Mouse (Mus musculus): ENCODE results near the gene Ceacam16. TPM values are rescaled to one million over a fixed set of nuclear protein-coding genes. Genes with fewer than 3 reads are reported as not detected.

Gene Ceacam16
- total RNA-seq (2021), result not detected

GRCm38 (mm10) chr7:19861199-19861598, at the start of gene Ceacam16:
Gene Ceacam16, minus strand, starts transcription at chr7:19861299.
- intact Hi-C loops (cut with DNase I), result no loop called here
- DNase-seq, result no peak

DNA sequence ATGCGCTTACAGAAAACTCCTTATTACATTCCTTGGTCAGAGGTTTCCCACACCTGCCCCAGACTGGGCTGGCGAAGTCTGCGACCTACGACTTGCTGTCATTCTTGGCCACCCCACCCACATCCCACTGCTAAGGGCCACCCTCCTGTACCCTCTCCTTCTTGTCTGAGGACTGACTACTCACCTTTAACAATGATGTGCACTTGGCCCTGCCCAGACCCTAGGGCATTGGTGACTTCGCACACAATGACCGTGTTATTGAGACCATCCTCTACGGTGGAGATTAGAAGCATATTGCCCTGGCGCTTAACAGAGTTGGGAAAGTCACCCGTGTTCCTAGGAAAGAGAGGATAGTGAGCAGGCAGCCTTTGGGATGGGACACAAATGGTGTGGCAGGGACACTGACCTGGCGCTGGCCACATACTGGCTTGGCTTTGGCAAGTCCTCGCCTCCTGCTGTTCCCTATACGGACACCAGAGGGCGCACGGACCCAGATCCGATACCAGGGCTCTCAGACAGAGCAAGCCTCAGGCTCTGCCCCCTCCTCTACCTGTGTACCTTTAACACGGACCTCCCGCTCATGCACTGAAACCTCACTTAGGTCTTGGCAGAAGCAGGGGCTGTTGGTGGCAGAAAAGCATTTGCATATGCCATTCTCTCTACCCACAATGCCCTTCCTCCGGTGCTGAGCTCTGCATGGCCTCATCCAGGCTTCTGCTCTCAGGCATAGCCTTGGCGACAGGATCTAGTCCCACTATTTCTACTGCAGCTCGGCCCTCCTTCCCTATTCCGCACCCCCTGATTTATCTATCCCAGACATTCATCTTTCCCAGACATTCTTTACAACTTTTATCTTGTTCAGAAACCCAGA, 49.6 kb upstream of the Ceacam16 start:
- intact Hi-C loops (cut with DNase I), result no loop called here
- peak; percentile 79 for DNase-seq

DNA sequence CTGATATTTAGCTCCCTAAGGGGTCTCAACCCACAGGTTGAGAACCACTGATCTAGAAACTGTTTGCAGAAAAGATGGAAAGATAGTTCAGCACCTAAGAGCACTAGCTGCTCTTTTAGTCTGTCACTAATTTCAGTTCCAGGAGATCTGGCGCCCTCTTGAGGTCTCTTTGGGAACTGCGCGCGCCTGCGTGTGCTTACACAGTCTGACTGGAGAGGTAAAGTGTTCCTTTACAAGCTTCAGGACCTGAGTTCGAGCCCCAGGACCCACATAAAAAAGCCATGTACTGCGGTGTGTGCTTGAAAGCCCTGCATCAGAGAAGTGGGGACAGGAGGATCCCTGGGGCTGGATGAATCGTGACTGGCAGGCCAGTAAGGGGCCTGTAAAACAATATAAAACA, 28.8 kb upstream of the Ceacam16 start:
- intact Hi-C loops (cut with DNase I), result no loop called here
- peak; percentile 21 for DNase-seq

GRCm38 (mm10) chr7:19887849-19888248, 26.8 kb upstream of the Ceacam16 start, which contains the start of gene Ceacam19:
Gene Ceacam19, minus strand, starts transcription at chr7:19887965.
- DNase-seq, result no peak
- intact Hi-C loops (cut with DNase I), result no loop called here

- intact Hi-C loops (cut with DNase I), result no loop called here
Observed at GRCm38 (mm10) chr7:19880754-19881153, 19.7 kb upstream of the Ceacam16 start.

GRCm38 (mm10) chr7:19876781-19877425, 15.8 kb upstream of the Ceacam16 start:
- intact Hi-C loops (cut with DNase I), result no loop called here
- no peak for DNase-seq

More at GRCm38 (mm10) chr7:19880754-19881153, 19.7 kb upstream of the Ceacam16 start:
- DNase-seq, result no peak

GRCm38 (mm10) chr7:19875948-19876682, 15.0 kb upstream of the Ceacam16 start:
- intact Hi-C loops (cut with DNase I), result no loop called here

DNA sequence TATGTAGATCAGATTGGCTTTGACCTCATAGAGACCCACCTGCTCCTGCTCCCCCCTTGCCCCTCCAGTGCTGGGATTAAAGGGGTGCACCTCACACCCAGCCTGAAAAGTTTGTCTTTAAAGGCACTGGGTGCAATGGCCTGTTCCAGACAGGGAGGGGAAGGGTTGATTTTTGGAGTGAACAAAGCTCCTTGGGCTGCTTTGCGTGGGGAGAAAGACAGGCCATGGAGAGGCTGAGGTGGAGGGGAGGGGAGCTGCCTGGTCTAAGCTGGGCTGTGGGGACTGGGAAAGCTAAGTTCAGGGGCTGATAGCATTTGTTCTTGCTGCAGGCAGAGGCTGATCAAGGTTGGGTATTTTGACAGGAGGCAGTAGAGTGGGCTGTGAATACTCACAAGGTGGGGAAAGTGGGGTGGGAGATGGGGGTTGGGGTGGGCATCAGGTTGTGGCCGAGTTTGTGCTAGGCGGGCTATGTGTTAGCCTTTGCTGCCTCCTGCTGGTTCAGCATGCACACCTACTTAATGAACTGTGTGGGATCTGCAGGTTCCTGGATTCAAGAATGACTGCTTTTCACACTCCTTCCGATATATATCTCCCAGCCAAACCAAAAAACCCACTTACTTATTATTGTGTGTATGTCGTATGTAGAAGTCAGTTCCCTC, 11.0 kb upstream of the Ceacam16 start:
- no peak for DNase-seq
- intact Hi-C loops (cut with DNase I), result no loop called here

More at GRCm38 (mm10) chr7:19875948-19876682, 15.0 kb upstream of the Ceacam16 start:
- DNase-seq, result peak; percentile 20

- intact Hi-C loops (cut with DNase I), result no loop called here
Observed at GRCm38 (mm10) chr7:19871137-19871621, 10.1 kb upstream of the Ceacam16 start.

DNA sequence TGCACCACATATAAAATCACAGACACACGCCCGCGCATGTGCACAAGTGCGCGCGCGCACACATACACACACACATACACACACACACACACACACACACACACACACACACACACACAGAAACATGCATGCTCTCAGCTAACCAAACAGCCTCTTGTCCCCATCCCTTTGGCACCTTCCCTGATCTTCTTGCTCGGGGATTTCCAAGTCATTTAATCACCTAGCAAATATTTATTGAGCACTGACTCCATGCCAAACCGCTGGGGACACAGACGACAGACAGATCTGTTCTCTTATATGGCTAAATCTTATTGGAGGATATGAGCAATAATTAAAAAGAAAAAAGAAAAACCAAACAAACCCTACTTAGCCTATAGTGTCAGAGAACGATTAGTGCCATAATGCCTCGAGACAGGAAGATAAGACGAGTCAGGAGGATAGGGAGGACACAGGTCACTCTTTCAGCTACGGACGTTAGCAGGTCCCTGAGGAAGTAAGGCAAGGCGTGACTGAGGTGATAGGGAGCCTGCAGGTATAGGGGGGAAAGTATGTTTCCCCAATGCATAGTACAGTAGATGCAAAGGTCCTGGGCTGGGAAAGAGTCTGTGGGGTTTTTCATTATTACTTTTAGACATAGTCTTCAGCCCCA, 6.8 kb upstream of the Ceacam16 start:
- intact Hi-C loops (cut with DNase I), result no loop called here
- no peak for DNase-seq

More at GRCm38 (mm10) chr7:19871137-19871621, 10.1 kb upstream of the Ceacam16 start:
- DNase-seq, result no peak

- intact Hi-C loops (cut with DNase I), result no loop called here
- no peak for DNase-seq
Observed at GRCm38 (mm10) chr7:19866490-19866889, 5.4 kb upstream of the Ceacam16 start.

GRCm38 (mm10) chr7:19865246-19866036, 4.3 kb upstream of the Ceacam16 start:
- intact Hi-C loops (cut with DNase I), result no loop called here

DNA sequence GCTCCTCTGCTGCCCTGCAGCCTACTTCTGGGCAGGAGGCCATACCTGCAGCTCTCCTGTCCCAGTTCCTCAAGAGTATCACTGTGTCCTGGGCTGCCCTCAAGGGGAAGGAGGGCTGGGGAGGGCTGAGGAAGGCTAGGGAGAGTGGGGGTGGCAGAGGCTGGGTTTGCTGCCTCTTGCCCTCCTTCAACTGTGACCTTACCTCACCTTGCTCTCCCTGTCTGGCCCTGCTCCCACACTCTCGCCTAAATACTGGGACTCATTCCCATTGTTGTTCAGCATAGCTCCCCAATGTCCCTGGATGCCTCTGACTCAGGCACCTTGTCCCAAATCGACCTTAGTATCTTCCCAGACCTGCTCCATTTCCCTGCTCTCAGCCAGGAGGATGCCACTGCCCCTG, 3.1 kb upstream of the Ceacam16 start:
- intact Hi-C loops (cut with DNase I), result no loop called here
- DNase-seq, result no peak

More at GRCm38 (mm10) chr7:19865246-19866036, 4.3 kb upstream of the Ceacam16 start:
- no peak for DNase-seq

GRCm38 (mm10) chr7:19859740-19860139, 1.4 kb downstream of the Ceacam16 start:
- no peak for DNase-seq
- intact Hi-C loops (cut with DNase I), result no loop called here

DNA sequence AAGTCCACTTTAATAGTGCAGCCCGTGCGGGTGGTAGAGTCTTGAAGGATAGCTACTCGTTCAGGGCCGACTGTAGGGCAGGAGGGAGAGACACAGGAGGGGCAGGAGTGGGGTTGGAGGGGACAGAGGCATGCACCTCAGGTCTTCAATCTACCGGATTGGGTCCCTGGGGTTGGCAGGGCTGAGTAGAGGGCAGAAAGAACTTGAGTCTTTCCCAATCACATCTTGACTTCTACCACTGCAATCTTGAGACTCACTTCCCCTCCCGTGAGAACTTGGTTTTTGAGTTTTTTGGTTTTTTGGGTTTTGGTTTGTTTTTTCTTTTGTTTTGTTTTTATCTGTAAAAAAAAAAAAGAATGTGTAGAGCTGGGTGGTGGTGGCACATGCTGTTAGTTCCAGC, 4.8 kb downstream of the Ceacam16 start:
- no peak for DNase-seq
- intact Hi-C loops (cut with DNase I), result no loop called here

- no peak for DNase-seq
- intact Hi-C loops (cut with DNase I), result no loop called here
Observed at GRCm38 (mm10) chr7:19855663-19856062, 5.4 kb downstream of the Ceacam16 start.

DNA sequence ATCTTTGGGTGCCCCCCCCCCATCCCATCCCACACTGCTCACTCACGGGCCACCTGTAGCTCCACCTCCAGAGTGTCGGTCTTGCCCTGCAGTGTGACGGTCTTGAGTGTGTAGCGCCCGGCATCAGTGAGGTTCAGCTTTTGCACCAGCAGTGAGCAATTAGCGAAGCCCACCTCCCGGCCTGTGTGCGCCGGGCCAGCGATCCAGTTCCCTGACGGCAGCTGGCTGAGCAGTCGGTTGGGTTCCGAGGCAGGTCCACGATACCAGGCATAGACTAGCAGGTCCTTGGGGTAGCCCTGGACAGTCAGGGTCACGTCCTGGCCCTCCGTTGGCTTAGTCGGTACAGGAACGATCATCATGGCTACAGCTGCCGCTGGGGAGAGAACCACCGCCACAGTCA, 7.6 kb downstream of the Ceacam16 start:
- intact Hi-C loops (cut with DNase I), result no loop called here
- no peak for DNase-seq

- peak; percentile 17 for DNase-seq
- intact Hi-C loops (cut with DNase I), result no loop called here
Observed at GRCm38 (mm10) chr7:19851858-19852570, 9.1 kb downstream of the Ceacam16 start, which contains the start of gene Gm19345. Gene Gm19345, plus strand, starts transcription at chr7:19852003.

Data from left cerebral cortex, postnatal 4 days (tissue).